Comparison of ENCODE assay signal across 27 mouse cellular contexts in the genomic region with DNA sequence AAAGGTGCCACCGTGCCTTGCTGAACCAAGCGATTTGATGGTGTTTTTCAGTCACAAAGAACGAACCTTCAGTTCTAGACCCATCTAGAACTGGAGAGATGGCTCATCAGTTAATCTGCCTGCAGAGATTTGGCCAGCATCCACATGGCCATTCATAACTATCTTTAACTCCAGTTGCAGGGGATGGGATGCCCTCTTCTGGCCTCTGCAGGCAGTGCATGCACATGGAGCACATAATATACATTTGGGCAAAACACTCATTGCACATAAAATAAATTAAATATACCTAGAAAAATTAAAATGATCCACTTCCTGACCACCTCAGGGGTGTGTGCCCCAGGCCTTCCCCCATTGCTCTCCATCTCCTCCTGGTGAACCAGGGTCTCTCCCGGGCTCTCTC. TPM values are rescaled to one million over a fixed set of nuclear protein-coding genes. Genes with fewer than 3 reads are reported as not detected.
DNase-seq lines count a peak whose midpoint lies in the region; ATAC-seq and TF ChIP-seq lines count a peak whose summit lies in the region.
"Had no signal": no experiment of that assay in that cellular context is flagged by ENCODE, and none has a peak within 500 bp of the region (broad histone marks: within the 10 kb centered on the region; RNA-seq: fewer than 3 reads in every experiment).

No protein-coding gene starts in this region.

- no peaks in the 10 kb centered on the region for H3K9me3 ChIP-seq in intestine, postnatal 0 days (ENCODE audit: control insufficient read depth)
- H3K9me3 ChIP-seq in intestine, embryonic 15.5 days = no peaks in the 10 kb centered on the region
- H3K9me3 ChIP-seq in midbrain, postnatal 0 days (ENCODE audit: low read length) = no peaks in the 10 kb centered on the region
- H3K9me3 ChIP-seq in midbrain, embryonic 11.5 days (ENCODE audit: control insufficient read depth, low read length) = no peaks in the 10 kb centered on the region
- H3K9me3 ChIP-seq in ES-E14 (ENCODE audit: control insufficient read depth, insufficient read depth, low read depth, low read length) = no peaks in the 10 kb centered on the region
- H3K9me3 ChIP-seq in stomach, postnatal 0 days (ENCODE audit: control insufficient read depth, low read length) = no peaks in the 10 kb centered on the region
- H3K9me3 ChIP-seq: forebrain, embryonic 10.5 days; hindbrain, embryonic 15.5 days; kidney, embryonic 15.5 days; limb, embryonic 13.5 days had no signal

- no peak overlapping the region for H3K9ac ChIP-seq in intestine, postnatal 0 days (ENCODE audit: low read depth, low read length)
- H3K9ac ChIP-seq in intestine, embryonic 15.5 days = no peak overlapping the region
- no peak overlapping the region for H3K9ac ChIP-seq in midbrain, postnatal 0 days (replicated peaks; ENCODE audit: low read length, poor library complexity, severe bottlenecking)
- no peak overlapping the region for H3K9ac ChIP-seq in midbrain, embryonic 11.5 days (ENCODE audit: low read length)
- no peak overlapping the region for H3K9ac ChIP-seq in ES-E14 (ENCODE audit: insufficient read depth, low read depth, low read length, poor library complexity, severe bottlenecking)
- H3K9ac ChIP-seq in stomach, postnatal 0 days (ENCODE audit: low read length) = no peak overlapping the region
- H3K9ac ChIP-seq: hindbrain, embryonic 15.5 days; kidney, embryonic 15.5 days; limb, embryonic 13.5 days had no signal

- no peak overlapping the region for H3K4me2 ChIP-seq in intestine, postnatal 0 days (replicated peaks; ENCODE audit: low read depth)
- no peak overlapping the region for H3K4me2 ChIP-seq in intestine, embryonic 15.5 days (replicated peaks)
- no peak overlapping the region for H3K4me2 ChIP-seq in midbrain, postnatal 0 days (ENCODE audit: low read depth, low read length, poor library complexity, severe bottlenecking)
- no peak overlapping the region for H3K4me2 ChIP-seq in midbrain, embryonic 11.5 days
- H3K4me2 ChIP-seq in stomach, postnatal 0 days (replicated peaks; ENCODE audit: low read depth) = no peak overlapping the region
- H3K4me2 ChIP-seq: hindbrain, embryonic 15.5 days; kidney, embryonic 15.5 days; limb, embryonic 13.5 days had no signal

- no peak for TF ChIP-seq EP300 in stomach, postnatal 0 days (optimal IDR thresholded peaks at IDR 0.05)

- H3K4me1 ChIP-seq in intestine, postnatal 0 days (replicated peaks; ENCODE audit: control insufficient read depth, insufficient read depth, low read length) = no peaks in the 10 kb centered on the region
- H3K4me1 ChIP-seq in intestine, embryonic 15.5 days (replicated peaks) = peaks cover 4% of the 10 kb centered on the region; the same call in 1 of the 2 replicates
- H3K4me1 ChIP-seq in midbrain, postnatal 0 days (ENCODE audit: insufficient read depth, low read length) = no peaks in the 10 kb centered on the region
- no peaks in the 10 kb centered on the region for H3K4me1 ChIP-seq in midbrain, embryonic 11.5 days (ENCODE audit: control insufficient read depth, insufficient read depth, low read length)
- peaks cover 5 to 14% of the 10 kb centered on the region in 2 experiments; a peak in 2 of 4 replicates for H3K4me1 ChIP-seq in ES-E14 (ENCODE audit: control insufficient read depth in 2 of 2, insufficient read depth in 2 of 2, low read length in 2 of 2, poor library complexity in 1 of 2)
- H3K4me1 ChIP-seq in stomach, postnatal 0 days (replicated peaks; ENCODE audit: control insufficient read depth, insufficient read depth) = no peaks in the 10 kb centered on the region
- H3K4me1 ChIP-seq: forebrain, embryonic 10.5 days; hindbrain, embryonic 15.5 days; limb, embryonic 13.5 days had no signal

- H3K4me3 ChIP-seq in intestine, postnatal 0 days (ENCODE audit: low read depth, low read length) = no peak overlapping the region
- no peak overlapping the region for H3K4me3 ChIP-seq in intestine, embryonic 15.5 days (replicated peaks)
- no peak overlapping the region for H3K4me3 ChIP-seq in midbrain, postnatal 0 days (ENCODE audit: low read depth, low read length)
- H3K4me3 ChIP-seq in midbrain, embryonic 11.5 days (ENCODE audit: low read depth, low read length) = no peak overlapping the region
- H3K4me3 ChIP-seq in ES-E14 (ENCODE audit: insufficient read depth in 1 of 2, low read depth in 1 of 2, low read length in 2 of 2, poor library complexity in 1 of 2, severe bottlenecking in 1 of 2) = no peak overlapping the region
- H3K4me3 ChIP-seq in stomach, postnatal 0 days (ENCODE audit: low read depth, low read length) = no peak overlapping the region
- H3K4me3 ChIP-seq: forebrain, embryonic 10.5 days; hindbrain, embryonic 15.5 days; kidney, embryonic 15.5 days; limb, embryonic 13.5 days had no signal

- in situ Hi-C loops in ES-E14 (cut with MboI; ENCODE audit: low sequenced_read_pairs in 2 of 2, unreplicated experiment in 2 of 2) = no loop called here

- peak; percentile 36; the same call in 1 of the 2 replicates for TF ChIP-seq CTCF in intestine, postnatal 0 days (IDR thresholded peaks at IDR 0.05; ENCODE audit: low read depth)
- TF ChIP-seq CTCF in midbrain, postnatal 0 days (IDR thresholded peaks at IDR 0.05) = peak; percentile 28; the same call in 1 of the 2 replicates
- TF ChIP-seq CTCF in stomach, postnatal 0 days (IDR thresholded peaks at IDR 0.05; ENCODE audit: low read depth) = peak; percentile 47

- 92% methylated on average over 4 of the region's 4 CpGs for WGBS in intestine, postnatal 0 days
- 91% methylated on average over 4 of the region's 4 CpGs for WGBS in intestine, embryonic 15.5 days
- WGBS in midbrain, postnatal 0 days = 93% methylated on average over 4 of the region's 4 CpGs
- 89% methylated on average over 4 of the region's 4 CpGs for WGBS in midbrain, embryonic 11.5 days
- 89% methylated on average over 4 of the region's 4 CpGs for WGBS in stomach, postnatal 0 days

- no peak for ATAC-seq in intestine, postnatal 0 days
- no peak for ATAC-seq in intestine, embryonic 15.5 days
- ATAC-seq in midbrain, postnatal 0 days (ENCODE audit: low FRiP score) = no peak
- ATAC-seq in midbrain, embryonic 11.5 days (ENCODE audit: low FRiP score) = no peak
- ATAC-seq in stomach, postnatal 0 days (ENCODE audit: low FRiP score, low TSS enrichment) = no peak

- H3K27me3 ChIP-seq in intestine, postnatal 0 days (replicated peaks; ENCODE audit: control insufficient read depth, insufficient read depth, low read length) = no peaks in the 10 kb centered on the region
- H3K27me3 ChIP-seq in intestine, embryonic 15.5 days (replicated peaks) = no peaks in the 10 kb centered on the region
- no peaks in the 10 kb centered on the region for H3K27me3 ChIP-seq in midbrain, postnatal 0 days (ENCODE audit: insufficient read depth, low read length)
- no peaks in the 10 kb centered on the region for H3K27me3 ChIP-seq in midbrain, embryonic 11.5 days (ENCODE audit: control insufficient read depth, insufficient read depth, low read length)
- H3K27me3 ChIP-seq in stomach, postnatal 0 days (ENCODE audit: control insufficient read depth, insufficient read depth, low read length) = no peaks in the 10 kb centered on the region
- H3K27me3 ChIP-seq: hindbrain, embryonic 15.5 days; limb, embryonic 13.5 days had no signal

- no peaks in the 10 kb centered on the region for H3K36me3 ChIP-seq in intestine, postnatal 0 days (ENCODE audit: control insufficient read depth, insufficient read depth)
- no peaks in the 10 kb centered on the region for H3K36me3 ChIP-seq in intestine, embryonic 15.5 days
- no peaks in the 10 kb centered on the region for H3K36me3 ChIP-seq in midbrain, postnatal 0 days (ENCODE audit: insufficient read depth, low read length)
- H3K36me3 ChIP-seq in midbrain, embryonic 11.5 days (ENCODE audit: control insufficient read depth, insufficient read depth, low read length) = no peaks in the 10 kb centered on the region
- no peaks in the 10 kb centered on the region for H3K36me3 ChIP-seq in ES-E14 (ENCODE audit: control insufficient read depth, insufficient read depth, low read length, poor library complexity, severe bottlenecking)
- H3K36me3 ChIP-seq in stomach, postnatal 0 days (ENCODE audit: control insufficient read depth, insufficient read depth, low read length) = no peaks in the 10 kb centered on the region
- H3K36me3 ChIP-seq: forebrain, embryonic 10.5 days; hindbrain, embryonic 15.5 days; kidney, embryonic 15.5 days; limb, embryonic 13.5 days had no signal

- H3K27ac ChIP-seq in intestine, postnatal 0 days (ENCODE audit: low read depth, low read length) = no peak overlapping the region
- H3K27ac ChIP-seq in intestine, embryonic 15.5 days = no peak overlapping the region
- H3K27ac ChIP-seq in midbrain, postnatal 0 days (ENCODE audit: low read depth, low read length) = no peak overlapping the region
- H3K27ac ChIP-seq in midbrain, embryonic 11.5 days (ENCODE audit: low read depth, low read length) = no peak overlapping the region
- H3K27ac ChIP-seq in ES-E14 (ENCODE audit: insufficient read depth, low read depth, low read length, poor library complexity, severe bottlenecking) = no peak overlapping the region
- H3K27ac ChIP-seq in stomach, postnatal 0 days (replicated peaks) = no peak overlapping the region
- H3K27ac ChIP-seq: forebrain, embryonic 10.5 days; hindbrain, embryonic 15.5 days; kidney, embryonic 15.5 days; limb, embryonic 13.5 days had no signal

- no peak for DNase-seq in midbrain, postnatal 0 days (ENCODE audit: low spot score)
- DNase-seq in midbrain, embryonic 11.5 days (ENCODE audit: low spot score, missing footprints) = no peak
- no peak for DNase-seq in ES-E14 (ENCODE audit: low read depth, low spot score)
- no peak for DNase-seq in stomach, postnatal 0 days (ENCODE audit: low spot score)
- no peak for DNase-seq in cerebellum, adult 18-20 months
- no peak for DNase-seq in frontal cortex, postnatal 36 days (ENCODE audit: low spot score in 2 of 2)
- DNase-seq: adrenal gland, postnatal 14 days; cerebellum, adult 11-12 months; cerebellum, postnatal 36 days; heart, postnatal 36 days; lung, postnatal 36 days; retina, postnatal 1 day; thymus, postnatal 14 days had no signal

RNA-seq across cellular contexts. Expression of a gene that starts 20.0 kb away (rescaled TPM):
- polyA plus RNA-seq in intestine, postnatal 0 days (2015; fragmentation: Nextera tagmentation; extraction: Ambion mirVana) = 0.44 and 0.65 TPM in 2 replicates
- 0.46 and 1.00 TPM in 2 replicates for polyA plus RNA-seq in intestine, embryonic 15.5 days (2015; fragmentation: Nextera tagmentation; extraction: Ambion mirVana)
- total RNA-seq in midbrain, postnatal 0 days (2014; rRNA removed) = not detected in 2 replicates
- not detected in 2 replicates for polyA plus RNA-seq in midbrain, postnatal 0 days (2015; fragmentation: Nextera tagmentation; extraction: Ambion mirVana)
- polyA plus RNA-seq in midbrain, embryonic 11.5 days (2014; fragmentation: Nextera tagmentation; extraction: Ambion mirVana) = not detected in 2 replicates
- 0.54 and 0.74 TPM in 2 replicates for total RNA-seq in ES-E14 (2012; rRNA removed)
- polyA plus RNA-seq in stomach, postnatal 0 days (2015; fragmentation: Nextera tagmentation; extraction: Ambion mirVana) = 13.5 and 15.8 TPM in 2 replicates
- total RNA-seq: adrenal gland, postnatal 14 days; gastrocnemius, adult 8-10 months; granulocyte monocyte progenitor cell, adult 5-6 weeks; heart, postnatal 36 days; layer of hippocampus, postnatal 25 days; left cerebral cortex, postnatal 14 days had no signal
- polyA plus RNA-seq: forebrain, embryonic 10.5 days; hindbrain, embryonic 15.5 days; kidney, embryonic 15.5 days; limb, embryonic 13.5 days; liver, embryonic 16.5 days had no signal

RNA-seq across cellular contexts. Expression of a gene that starts 26.7 kb away (rescaled TPM):
- polyA plus RNA-seq in intestine, postnatal 0 days (2015; fragmentation: Nextera tagmentation; extraction: Ambion mirVana) = 10.5 and 11.9 TPM in 2 replicates
- 39.9 and 40.2 TPM in 2 replicates for polyA plus RNA-seq in intestine, embryonic 15.5 days (2015; fragmentation: Nextera tagmentation; extraction: Ambion mirVana)
- 136 and 145 TPM in 2 replicates for total RNA-seq in midbrain, postnatal 0 days (2014; rRNA removed)
- polyA plus RNA-seq in midbrain, postnatal 0 days (2015; fragmentation: Nextera tagmentation; extraction: Ambion mirVana) = 60.2 and 63.5 TPM in 2 replicates
- 26.3 and 29.0 TPM in 2 replicates for polyA plus RNA-seq in midbrain, embryonic 11.5 days (2014; fragmentation: Nextera tagmentation; extraction: Ambion mirVana)
- total RNA-seq in ES-E14 (2012; rRNA removed) = 24.6 and 25.9 TPM in 2 replicates
- polyA plus RNA-seq in stomach, postnatal 0 days (2015; fragmentation: Nextera tagmentation; extraction: Ambion mirVana) = 13.7 and 15.3 TPM in 2 replicates

RNA-seq across cellular contexts. Expression of a gene that starts 28.2 kb away (rescaled TPM):
- polyA plus RNA-seq in intestine, postnatal 0 days (2015; fragmentation: Nextera tagmentation; extraction: Ambion mirVana) = 77.5 and 78.0 TPM in 2 replicates
- 149 and 166 TPM in 2 replicates for polyA plus RNA-seq in intestine, embryonic 15.5 days (2015; fragmentation: Nextera tagmentation; extraction: Ambion mirVana)
- 126 and 139 TPM in 2 replicates for total RNA-seq in midbrain, postnatal 0 days (2014; rRNA removed)
- polyA plus RNA-seq in midbrain, postnatal 0 days (2015; fragmentation: Nextera tagmentation; extraction: Ambion mirVana) = 158 and 170 TPM in 2 replicates
- polyA plus RNA-seq in midbrain, embryonic 11.5 days (2014; fragmentation: Nextera tagmentation; extraction: Ambion mirVana) = 131 and 137 TPM in 2 replicates
- 185 and 187 TPM in 2 replicates for total RNA-seq in ES-E14 (2012; rRNA removed)
- polyA plus RNA-seq in stomach, postnatal 0 days (2015; fragmentation: Nextera tagmentation; extraction: Ambion mirVana) = 87.0 and 88.6 TPM in 2 replicates

RNA-seq across cellular contexts. Expression of a gene that starts 35.3 kb away (rescaled TPM):
- 25.7 and 28.7 TPM in 2 replicates for polyA plus RNA-seq in intestine, postnatal 0 days (2015; fragmentation: Nextera tagmentation; extraction: Ambion mirVana)
- 41.1 and 42.4 TPM in 2 replicates for polyA plus RNA-seq in intestine, embryonic 15.5 days (2015; fragmentation: Nextera tagmentation; extraction: Ambion mirVana)
- total RNA-seq in midbrain, postnatal 0 days (2014; rRNA removed) = 44.3 and 64.8 TPM in 2 replicates
- 75.5 and 75.8 TPM in 2 replicates for polyA plus RNA-seq in midbrain, postnatal 0 days (2015; fragmentation: Nextera tagmentation; extraction: Ambion mirVana)
- polyA plus RNA-seq in midbrain, embryonic 11.5 days (2014; fragmentation: Nextera tagmentation; extraction: Ambion mirVana) = 34.1 and 36.4 TPM in 2 replicates
- total RNA-seq in ES-E14 (2012; rRNA removed) = 37.1 and 39.5 TPM in 2 replicates
- polyA plus RNA-seq in stomach, postnatal 0 days (2015; fragmentation: Nextera tagmentation; extraction: Ambion mirVana) = 28.7 and 32.5 TPM in 2 replicates

RNA-seq across cellular contexts. Expression of a gene that starts 37.9 kb away (rescaled TPM):
- polyA plus RNA-seq in intestine, postnatal 0 days (2015; fragmentation: Nextera tagmentation; extraction: Ambion mirVana) = not detected in 2 replicates
- 0.45 TPM in 1 of 2 replicates, not detected in the other for polyA plus RNA-seq in intestine, embryonic 15.5 days (2015; fragmentation: Nextera tagmentation; extraction: Ambion mirVana)
- total RNA-seq in midbrain, postnatal 0 days (2014; rRNA removed) = not detected in 2 replicates
- polyA plus RNA-seq in midbrain, postnatal 0 days (2015; fragmentation: Nextera tagmentation; extraction: Ambion mirVana) = 0.37 and 0.54 TPM in 2 replicates
- polyA plus RNA-seq in midbrain, embryonic 11.5 days (2014; fragmentation: Nextera tagmentation; extraction: Ambion mirVana) = 0.97 TPM in 1 of 2 replicates, not detected in the other
- not detected in 2 replicates for total RNA-seq in ES-E14 (2012; rRNA removed)
- not detected in 2 replicates for polyA plus RNA-seq in stomach, postnatal 0 days (2015; fragmentation: Nextera tagmentation; extraction: Ambion mirVana)
- total RNA-seq: gastrocnemius, adult 8-10 months; granulocyte monocyte progenitor cell, adult 5-6 weeks; heart, postnatal 36 days; layer of hippocampus, postnatal 25 days; left cerebral cortex, postnatal 14 days had no signal
- polyA plus RNA-seq: heart, embryonic 14.5 days; large intestine, adult 2 months; limb, embryonic 13.5 days; liver, embryonic 16.5 days; stomach, embryonic 16.5 days had no signal
